Mouse (Mus musculus) bone marrow macrophage, adult 2 months (primary cell): ENCODE data around the gene Syngr4.

Source experiments
- CTCF ChIP-seq: IDR thresholded peaks from 2 replicates; pipeline ENCODE4 v1.5.1; 2012; ENCODE audit warnings: low read depth, mild to moderate bottlenecking, low read length, moderate library complexity
- POLR2A ChIP-seq: IDR thresholded peaks from 2 replicates; pipeline ENCODE4 v1.6.1; 2012; ENCODE audit warnings: mild to moderate bottlenecking, low read depth, low read length, borderline replicate concordance

- no peak for TF ChIP-seq CTCF
- no peak for TF ChIP-seq POLR2A
Measured at GRCm38 (mm10) chr7:45850661-45851060, 45.9 kb downstream of the Syngr4 start.
